Mouse (Mus musculus): ENCODE results near the gene Nrl.

DNA sequence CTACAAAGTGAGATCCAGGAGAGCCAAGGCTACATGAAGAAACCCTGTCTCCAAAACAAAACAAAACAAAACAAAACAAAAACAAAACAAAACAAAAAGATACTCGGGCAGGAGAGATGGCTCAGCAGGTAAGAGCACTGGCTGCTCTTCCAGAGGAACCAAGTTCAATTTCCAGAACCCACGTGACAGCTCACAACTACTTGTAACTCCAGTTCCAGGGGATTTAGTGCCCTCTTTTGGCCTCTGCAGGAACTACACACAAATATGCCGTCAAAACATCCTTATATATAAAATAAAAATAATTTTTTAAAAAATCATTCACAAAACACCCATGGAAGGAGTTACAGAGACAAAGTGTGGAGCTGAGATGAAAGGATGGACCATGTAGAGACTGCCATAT lies 3.2 kb upstream of the Nrl start:
- TF ChIP-seq POLR2A (IDR thresholded peaks at IDR 0.05; ENCODE audit: borderline replicate concordance, extremely low read depth, low read depth, low read length) (no peak), CTCF (IDR thresholded peaks at IDR 0.05; ENCODE audit: insufficient read depth, low read length) (no peak)
